In the genomic region with DNA sequence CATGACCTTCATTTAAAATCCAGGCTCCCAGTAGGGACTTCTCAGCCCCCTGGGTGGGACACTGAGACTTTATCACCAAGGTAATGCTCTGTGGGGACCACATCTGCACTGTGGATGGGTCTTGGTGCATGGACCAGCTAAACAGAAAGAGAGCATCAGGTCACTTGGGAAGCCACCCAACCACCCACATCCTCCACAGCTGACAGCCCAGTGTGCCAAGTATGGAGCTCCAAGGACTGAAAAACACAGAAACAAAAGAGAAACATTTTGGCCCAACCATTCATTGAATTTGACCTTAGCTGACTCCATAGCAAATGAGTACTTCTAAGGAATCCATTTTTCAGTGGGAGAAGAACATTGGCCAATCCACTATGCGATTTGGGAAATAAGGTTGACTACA, we compare ENCODE assay signal across 27 mouse cellular contexts. TPM values are rescaled to one million over a fixed set of nuclear protein-coding genes. Genes with fewer than 3 reads are reported as not detected.
DNase-seq lines count a peak whose midpoint lies in the region; ATAC-seq and TF ChIP-seq lines count a peak whose summit lies in the region.
"Had no signal": no experiment of that assay in that cellular context is flagged by ENCODE, and none has a peak within 500 bp of the region (broad histone marks: within the 10 kb centered on the region; RNA-seq: fewer than 3 reads in every experiment).

No protein-coding gene starts in this region.

- peak; percentile 30 for DNase-seq in gastrocnemius, adult 18-20 months (ENCODE audit: low spot score)
- no peak for DNase-seq in gastrocnemius, postnatal 4 days (ENCODE audit: low spot score in 2 of 2)
- peak; percentile 25 for DNase-seq in gastrocnemius, adult 2 months
- DNase-seq in gastrocnemius, postnatal 25 days: peak; percentile 28
- no peak for DNase-seq in cerebellum, adult 9-10 months
- DNase-seq: adrenal gland, postnatal 10 days; adrenal gland, postnatal 36 days; cerebellum, adult 11 months; cerebellum, adult 2 months; cerebellum, postnatal 36 days; embryo, embryonic 11 days; heart, postnatal 10 days; kidney, adult 18-20 months had no signal

- no peak overlapping the region for H3K27ac ChIP-seq in gastrocnemius, adult 2 months
- H3K27ac ChIP-seq: embryonic facial prominence, embryonic 10.5 days; embryonic facial prominence, embryonic 13.5 days; forebrain, embryonic 12.5 days; forebrain, embryonic 15.5 days; heart, embryonic 15.5 days; hindbrain, embryonic 10.5 days; hindbrain, embryonic 13.5 days; intestine, embryonic 15.5 days had no signal

- H3K4me3 ChIP-seq in gastrocnemius, adult 2 months: no peak overlapping the region
- H3K4me3 ChIP-seq: embryonic facial prominence, embryonic 10.5 days; embryonic facial prominence, embryonic 13.5 days; erythroblast, embryonic 14.5 days; forebrain, embryonic 12.5 days; forebrain, embryonic 15.5 days; heart, embryonic 12.5 days; heart, embryonic 15.5 days; hindbrain, embryonic 10.5 days; hindbrain, embryonic 13.5 days; intestine, embryonic 15.5 days had no signal

- intact Hi-C loops in gastrocnemius, adult 2 months (cut with DNase I): no loop called here

- ATAC-seq in frontal cortex, adult (ENCODE audit: low TSS enrichment): no peak
- ATAC-seq: forebrain, embryonic 15.5 days; hindbrain, embryonic 16.5 days; intestine, embryonic 15.5 days; Patski had no signal

- no peak for TF ChIP-seq CTCF in gastrocnemius, adult 2 months (IDR thresholded peaks at IDR 0.05)

RNA-seq across cellular contexts. Expression of gene Bcas1, which starts 42.1 kb away (rescaled TPM):
- 1 to 10 TPM in 1 of 2 experiments, under 1 TPM in 1; 0.68 to 1.4 TPM for total RNA-seq in gastrocnemius, adult 18-20 months (2021)
- 1 to 10 TPM; 4.9 to 5.1 TPM for total RNA-seq in gastrocnemius, postnatal 4 days (2021)
- total RNA-seq in gastrocnemius, adult 2 months (2021): under 1 TPM; 0.50 to 0.89 TPM
- 1 to 10 TPM; 1.7 to 1.9 TPM for total RNA-seq in gastrocnemius, postnatal 25 days (2021)
- total RNA-seq: heart, postnatal 36 days had no signal

Comparison
In these comparisons a context has a peak if more than half of its experiments do, and no peak if none do; other contexts are left out.
1. DNase-seq: peak in gastrocnemius, adult 18-20 months (single experiment), gastrocnemius, adult 2 months (single experiment) and gastrocnemius, postnatal 25 days (single experiment); none in gastrocnemius, postnatal 4 days (0 of 2) and cerebellum, adult 9-10 months (single experiment).